Mouse (Mus musculus) embryonic fibroblast, embryonic 13.5 days (primary cell): Measurements from ENCODE around the gene Usp29.

ENCODE experiments used
- CTCF ChIP-seq: IDR thresholded peaks from 2 replicates; pipeline ENCODE4 v1.5.1; 2011; ENCODE audit warnings: mild to moderate bottlenecking, control low read depth, low read length, moderate library complexity, borderline replicate concordance; ENCODE audit not compliant: insufficient read depth
- POLR2A ChIP-seq: IDR thresholded peaks from 2 replicates; pipeline ENCODE4 v1.6.1; 2011; ENCODE audit warnings: low read depth, mild to moderate bottlenecking, control low read depth, low read length, moderate library complexity

DNA sequence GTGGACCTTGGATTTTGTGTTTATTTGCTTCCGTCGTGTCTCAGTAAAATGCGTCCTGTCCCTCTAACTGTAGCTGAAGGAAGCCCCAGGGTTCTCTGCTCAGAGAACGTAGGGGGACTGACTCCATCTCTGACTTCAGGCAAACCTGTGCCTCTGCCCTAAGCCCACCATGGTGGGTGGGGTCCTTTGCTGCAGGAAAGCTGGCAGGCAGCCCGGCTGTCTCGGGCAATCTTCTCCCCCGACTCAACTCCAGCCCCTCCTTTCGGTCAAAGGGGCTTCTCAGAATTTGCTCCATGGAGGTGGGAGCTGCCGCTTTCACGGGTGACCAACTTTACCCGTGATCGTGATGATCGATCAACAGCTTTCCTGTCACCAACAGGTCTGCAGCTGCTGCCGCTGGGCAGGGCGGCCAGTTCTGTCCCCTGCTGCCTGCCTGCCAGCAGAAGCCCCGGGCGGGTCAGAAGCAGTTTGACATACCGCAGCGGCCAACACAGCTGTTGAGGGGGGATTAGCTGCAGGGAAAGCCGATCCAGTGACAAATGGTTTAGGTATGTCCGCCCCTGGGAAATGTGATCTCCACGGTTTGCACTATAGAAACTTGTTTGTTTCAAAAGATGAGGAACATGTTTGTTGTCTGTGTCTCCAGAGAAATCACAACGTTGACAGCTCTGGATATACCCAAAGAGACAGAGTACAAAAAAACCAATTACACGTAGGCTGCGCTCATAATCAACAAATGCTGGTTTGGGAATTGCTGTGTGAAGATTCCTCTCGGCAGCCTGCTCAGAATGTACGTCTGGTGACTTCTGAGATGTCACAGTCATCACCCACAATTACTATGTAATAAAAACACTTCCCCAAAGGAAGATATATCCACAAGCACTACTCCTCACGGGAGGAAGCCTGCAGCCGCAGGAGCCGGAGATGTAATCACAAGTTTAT, 183.3 kb downstream of the Usp29 start:
- no peak for TF ChIP-seq CTCF
- no peak; the same call in 1 of the 2 replicates for TF ChIP-seq POLR2A
